Comparison of ENCODE assay signal across 8 mouse cellular contexts in the genomic region with DNA sequence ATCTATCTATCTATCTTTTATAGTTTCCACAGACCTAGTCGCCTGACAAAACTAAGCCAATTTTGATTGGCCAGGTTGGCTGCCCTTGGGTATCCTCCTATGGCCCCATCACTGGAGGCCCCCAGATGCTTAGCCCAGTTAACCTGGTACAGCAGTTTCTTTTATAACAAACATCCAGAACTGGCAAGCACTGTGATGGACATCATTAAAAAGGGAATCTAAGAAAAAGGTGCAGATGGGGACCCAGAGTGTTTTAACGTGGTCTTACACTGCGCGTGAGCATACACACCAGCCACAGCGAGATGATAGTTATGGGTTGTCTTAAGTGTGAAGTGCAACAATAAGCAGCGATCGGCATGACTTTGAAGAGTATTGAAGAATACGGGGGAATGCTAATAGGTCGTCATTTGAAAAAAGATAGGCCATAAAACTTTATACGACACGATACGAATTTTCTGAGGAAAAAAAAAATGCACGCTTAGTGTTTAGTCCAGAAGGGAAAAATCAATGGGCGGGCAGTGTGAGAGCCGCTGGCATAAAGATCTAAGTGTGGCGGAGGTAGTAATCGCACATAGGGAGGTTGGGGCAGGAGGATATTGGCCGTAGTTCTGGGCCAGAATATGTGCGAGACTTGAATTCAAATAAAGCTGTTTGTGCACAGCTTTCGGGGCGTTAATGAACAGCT. TPM values are rescaled to one million over a fixed set of nuclear protein-coding genes. Genes with fewer than 3 reads are reported as not detected.
DNase-seq lines count a peak whose midpoint lies in the region; ATAC-seq and TF ChIP-seq lines count a peak whose summit lies in the region.

No protein-coding gene starts in this region.

- no peak for ATAC-seq in heart, embryonic 11.5 days (replicated peaks; ENCODE audit: insufficient number of reproducible peaks, low FRiP score, low TSS enrichment)
- peak; percentile 52; the same call in 1 of the 2 replicates for ATAC-seq in hindbrain, embryonic 16.5 days
- ATAC-seq in midbrain, embryonic 14.5 days (ENCODE audit: low FRiP score, low TSS enrichment) = no peak
- ATAC-seq in cerebellum, adult (ENCODE audit: insufficient number of reproducible peaks, low FRiP score, low TSS enrichment) = no peak

- H3K4me3 ChIP-seq in heart, embryonic 11.5 days (ENCODE audit: low read depth, low read length) = peak overlapping the region; percentile 77
- H3K4me3 ChIP-seq in bone marrow macrophage, adult 2 months (ENCODE audit: insufficient read depth, low read length) = peak overlapping the region; percentile 83
- H3K4me3 ChIP-seq in hindbrain, embryonic 16.5 days (ENCODE audit: low read length) = peak overlapping the region; percentile 63
- peak overlapping the region; percentile 59 for H3K4me3 ChIP-seq in midbrain, embryonic 14.5 days (replicated peaks; ENCODE audit: low read depth, low read length)

- peaks cover 7% of the 10 kb centered on the region for H3K4me1 ChIP-seq in heart, embryonic 11.5 days (ENCODE audit: control insufficient read depth, insufficient read depth, low read length)
- H3K4me1 ChIP-seq in bone marrow macrophage, adult 2 months (ENCODE audit: control insufficient read depth, insufficient read depth, low read length) = peaks cover 10% of the 10 kb centered on the region
- H3K4me1 ChIP-seq in hindbrain, embryonic 16.5 days (ENCODE audit: control insufficient read depth, insufficient read depth, low read depth, low read length) = peaks cover 12% of the 10 kb centered on the region
- H3K4me1 ChIP-seq in midbrain, embryonic 14.5 days (ENCODE audit: control insufficient read depth, insufficient read depth, low read length) = peaks cover 6% of the 10 kb centered on the region

- H3K4me2 ChIP-seq in heart, embryonic 11.5 days = peak overlapping the region; percentile 89
- peak overlapping the region; percentile 94 for H3K4me2 ChIP-seq in hindbrain, embryonic 16.5 days (ENCODE audit: low read length)
- peak overlapping the region; percentile 87 for H3K4me2 ChIP-seq in midbrain, embryonic 14.5 days (ENCODE audit: low read length)

- DNase-seq in heart, adult 9 months (ENCODE audit: low spot score in 2 of 2) = no peak
- DNase-seq in midbrain, embryonic 14.5 days = no peak
- no peak for DNase-seq in ovary, postnatal 14 days (ENCODE audit: low spot score)
- DNase-seq in adrenal gland, adult 18-20 months (ENCODE audit: low spot score in 2 of 2) = no peak

- H3K9ac ChIP-seq in heart, embryonic 11.5 days (ENCODE audit: low read depth, low read length) = peak overlapping the region; percentile 86
- H3K9ac ChIP-seq in hindbrain, embryonic 16.5 days (ENCODE audit: low read depth, low read length) = peak overlapping the region; percentile 88
- peak overlapping the region; percentile 87 for H3K9ac ChIP-seq in midbrain, embryonic 14.5 days (replicated peaks; ENCODE audit: low read length)

- peaks cover 11% of the 10 kb centered on the region; the same call in 1 of the 2 replicates for H3K36me3 ChIP-seq in heart, embryonic 11.5 days (ENCODE audit: control insufficient read depth, insufficient read depth, low read length)
- peaks cover 13% of the 10 kb centered on the region for H3K36me3 ChIP-seq in hindbrain, embryonic 16.5 days (ENCODE audit: control insufficient read depth, insufficient read depth, low read length)
- peaks cover 31% of the 10 kb centered on the region for H3K36me3 ChIP-seq in midbrain, embryonic 14.5 days (ENCODE audit: control insufficient read depth, insufficient read depth, low read length)

- no peaks in the 10 kb centered on the region for H3K9me3 ChIP-seq in heart, embryonic 11.5 days (replicated peaks; ENCODE audit: control insufficient read depth, low read length)
- H3K9me3 ChIP-seq in hindbrain, embryonic 16.5 days (ENCODE audit: control insufficient read depth, low read length) = no peaks in the 10 kb centered on the region
- no peaks in the 10 kb centered on the region for H3K9me3 ChIP-seq in midbrain, embryonic 14.5 days (ENCODE audit: control insufficient read depth, low read length)

- H3K27ac ChIP-seq in heart, embryonic 11.5 days (ENCODE audit: low read depth, low read length) = peak overlapping the region; percentile 75; the same call in 1 of the 2 replicates
- H3K27ac ChIP-seq in bone marrow macrophage, adult 2 months (ENCODE audit: insufficient read depth, low read depth, low read length) = no peak overlapping the region
- peak overlapping the region; percentile 91 for H3K27ac ChIP-seq in hindbrain, embryonic 16.5 days (ENCODE audit: low read depth, low read length)
- H3K27ac ChIP-seq in midbrain, embryonic 14.5 days (replicated peaks; ENCODE audit: low read depth, low read length) = peak overlapping the region; percentile 90

- no peak for TF ChIP-seq POLR2A in bone marrow macrophage, adult 2 months (IDR thresholded peaks at IDR 0.05; ENCODE audit: borderline replicate concordance, low read depth, low read length)

- WGBS in heart, embryonic 11.5 days (ENCODE audit: insufficient replicate concordance) = 17% methylated on average over 21 of the region's 21 CpGs
- WGBS in hindbrain, embryonic 16.5 days = 14% methylated on average over 21 of the region's 21 CpGs
- 15% methylated on average over 21 of the region's 21 CpGs for WGBS in midbrain, embryonic 14.5 days

- no peak for TF ChIP-seq CTCF in bone marrow macrophage, adult 2 months (IDR thresholded peaks at IDR 0.05; ENCODE audit: low read depth, low read length)

- H3K27me3 ChIP-seq in heart, embryonic 11.5 days (ENCODE audit: control insufficient read depth, insufficient read depth, low read length) = no peaks in the 10 kb centered on the region
- no peaks in the 10 kb centered on the region for H3K27me3 ChIP-seq in hindbrain, embryonic 16.5 days (replicated peaks; ENCODE audit: control insufficient read depth, insufficient read depth, low read length)
- no peaks in the 10 kb centered on the region for H3K27me3 ChIP-seq in midbrain, embryonic 14.5 days (ENCODE audit: control insufficient read depth, insufficient read depth, low read length)

RNA-seq across cellular contexts. Expression of a gene that starts 49.7 kb away (rescaled TPM):
- polyA plus RNA-seq in heart, embryonic 11.5 days (2014; fragmentation: Nextera tagmentation; extraction: Ambion mirVana) = 6.6 and 7.6 TPM in 2 replicates
- polyA plus RNA-seq in bone marrow macrophage, adult 2 months (2012; ENCODE audit: insufficient read depth, insufficient read length, missing spikeins) = 14.1 and 15.9 TPM in 2 replicates
- 8.0 and 8.7 TPM in 2 replicates for polyA plus RNA-seq in hindbrain, embryonic 16.5 days (2015; fragmentation: Nextera tagmentation; extraction: Ambion mirVana)
- polyA plus RNA-seq in midbrain, embryonic 14.5 days (2014; fragmentation: Nextera tagmentation; extraction: Ambion mirVana) = 13.2 and 14.7 TPM in 2 replicates
- total RNA-seq in adrenal gland, adult 18-20 months (2021) = 10 to 100 TPM; 13.9 to 19.2 TPM

RNA-seq across cellular contexts. Expression of a gene that starts 49.8 kb away (rescaled TPM):
- 91.1 and 95.1 TPM in 2 replicates for polyA plus RNA-seq in heart, embryonic 11.5 days (2014; fragmentation: Nextera tagmentation; extraction: Ambion mirVana)
- polyA plus RNA-seq in bone marrow macrophage, adult 2 months (2012; ENCODE audit: insufficient read depth, insufficient read length, missing spikeins) = 57.3 and 61.5 TPM in 2 replicates
- 94.7 and 99.3 TPM in 2 replicates for polyA plus RNA-seq in hindbrain, embryonic 16.5 days (2015; fragmentation: Nextera tagmentation; extraction: Ambion mirVana)
- 89.6 and 109 TPM in 2 replicates for polyA plus RNA-seq in midbrain, embryonic 14.5 days (2014; fragmentation: Nextera tagmentation; extraction: Ambion mirVana)
- 10 to 100 TPM; 62.3 to 68.5 TPM for total RNA-seq in adrenal gland, adult 18-20 months (2021)
